Comparison of ENCODE assay signal across 19 mouse cellular contexts in genomic region chr1:113688614-113689013, GRCm38 (mm10).
"Had no signal": no experiment of that assay in that cellular context is flagged by ENCODE, and none has a peak within 500 bp of the region (broad histone marks: within the 10 kb centered on the region; RNA-seq: fewer than 3 reads in every experiment).

No protein-coding gene starts in this region.

- ATAC-seq: lung, postnatal 0 days; midbrain, embryonic 16.5 days had no signal

- H3K27ac ChIP-seq: lung, embryonic 15.5 days; midbrain, embryonic 10.5 days; midbrain, embryonic 12.5 days; neural tube, embryonic 13.5 days; neural tube, embryonic 15.5 days had no signal

- H3K9me3 ChIP-seq: lung, embryonic 15.5 days; midbrain, embryonic 10.5 days; midbrain, embryonic 12.5 days; neural tube, embryonic 13.5 days; neural tube, embryonic 15.5 days had no signal

- DNase-seq: lung, adult 2 months; lung, postnatal 4 days; midbrain, embryonic 14.5 days; retina, postnatal 1 day; right cerebral cortex, adult 18-20 months; right cerebral cortex, postnatal 25 days; right cerebral cortex, postnatal 4 days; spleen, adult 18-20 months; thymus, adult 18-20 months; thymus, postnatal 14 days; thymus, postnatal 36 days had no signal

- H3K27me3 ChIP-seq: lung, embryonic 15.5 days; midbrain, embryonic 12.5 days; neural tube, embryonic 13.5 days; neural tube, embryonic 15.5 days had no signal

- H3K9ac ChIP-seq: lung, embryonic 15.5 days; midbrain, embryonic 12.5 days; neural tube, embryonic 13.5 days; neural tube, embryonic 15.5 days had no signal

- H3K4me2 ChIP-seq: lung, embryonic 15.5 days; midbrain, embryonic 12.5 days; neural tube, embryonic 13.5 days; neural tube, embryonic 15.5 days had no signal

- H3K4me1 ChIP-seq: lung, embryonic 15.5 days; midbrain, embryonic 10.5 days; midbrain, embryonic 12.5 days; neural tube, embryonic 13.5 days; neural tube, embryonic 15.5 days had no signal

- H3K36me3 ChIP-seq: lung, embryonic 15.5 days; midbrain, embryonic 10.5 days; midbrain, embryonic 12.5 days; neural tube, embryonic 13.5 days; neural tube, embryonic 15.5 days had no signal

- H3K4me3 ChIP-seq: lung, embryonic 15.5 days; midbrain, embryonic 10.5 days; midbrain, embryonic 12.5 days; myocyte; neural tube, embryonic 13.5 days; neural tube, embryonic 15.5 days had no signal
